Mouse (Mus musculus) intestine, embryonic 15.5 days (tissue): Measurements from ENCODE around the gene Elavl4. TPM values are rescaled to one million over a fixed set of nuclear protein-coding genes. Genes with fewer than 3 reads are reported as not detected.

Source experiments
- ATAC-seq: fragments of 200-750 bp; cut with Nextera tagmentation; 2 replicates; pipeline ENCODE4 v1.8.0; 2017; ENCODE audit warnings: moderate TSS enrichment, moderate library complexity
- H3K27ac ChIP-seq: fragments of 300-500 bp; sonication (generic); 2 replicates; pipeline ENCODE4 v1.5.1; 2015; ENCODE audit warnings: mild to moderate bottlenecking, inconsistent platforms
- H3K27me3 ChIP-seq: fragments of 300-500 bp; sonication (generic); replicated peaks from 2 replicates; pipeline ENCODE4 v1.6.1; 2015; ENCODE audit warnings: inconsistent platforms
- H3K36me3 ChIP-seq: fragments of 300-500 bp; sonication (generic); 2 replicates; pipeline ENCODE4 v1.6.1; 2015; ENCODE audit warnings: inconsistent platforms
- H3K4me1 ChIP-seq: fragments of 300-500 bp; sonication (generic); replicated peaks from 2 replicates; pipeline ENCODE4 v1.6.1; 2015; ENCODE audit warnings: inconsistent platforms
- H3K4me2 ChIP-seq: fragments of 300-500 bp; sonication (generic); replicated peaks from 2 replicates; pipeline ENCODE4 v1.6.1; 2015; ENCODE audit warnings: mild to moderate bottlenecking, inconsistent platforms
- H3K4me3 ChIP-seq: fragments of 300-500 bp; sonication (generic); replicated peaks from 2 replicates; pipeline ENCODE4 v1.5.1; 2015; ENCODE audit warnings: inconsistent platforms
- H3K9ac ChIP-seq: fragments of 300-500 bp; sonication (generic); 2 replicates; pipeline ENCODE4 v1.6.1; 2015; ENCODE audit warnings: inconsistent platforms
- H3K9me3 ChIP-seq: fragments of 300-500 bp; sonication (generic); 2 replicates; pipeline ENCODE4 v1.6.1; 2016; ENCODE audit warnings: inconsistent platforms
- WGBS: fragments of 180-500 bp; shearing (Covaris S2); methylation state at CpG from one replicate; pipeline ENCODE4 v1.1.7; 2015; 5-methylcytosine and 5-hydroxymethylcytosine counted together
- polyA plus RNA-seq: library from polyadenylated mRNA; unstranded; fragments of >200 nt; fragmentation: Nextera tagmentation; extraction: Ambion mirVana; gene quantifications from 2 replicates; pipeline ENCODE4 v1.2.1, GENCODE M21; 2015

Gene Elavl4
- polyA plus RNA-seq, 1 experiment from 2014 or later = 50.0 TPM

DNA sequence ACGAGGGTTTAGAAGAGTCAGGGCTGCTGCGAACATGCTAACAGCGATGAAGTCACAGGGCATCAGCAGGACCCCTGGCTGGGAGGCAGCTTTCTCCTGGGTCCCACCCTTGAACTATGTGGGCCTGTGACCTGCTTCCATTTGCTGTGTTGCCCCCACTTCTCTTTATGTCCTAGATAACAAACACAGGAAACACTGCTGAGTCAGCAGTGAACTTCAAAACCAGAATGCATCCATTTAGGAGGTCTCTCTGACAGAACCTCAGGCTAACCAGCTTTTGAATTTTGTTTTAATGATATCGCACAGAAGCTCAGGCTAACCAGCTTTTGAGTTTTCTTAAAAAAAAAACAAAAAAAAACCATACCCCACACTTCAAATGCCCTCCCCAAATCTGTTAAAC is 96.1 kb downstream of the Elavl4 start:
- Histone ChIP-seq H3K36me3 (no peaks in the 10 kb centered on the region), H3K27ac (no peak overlapping the region), H3K4me2 (no peak overlapping the region), H3K9ac (no peak overlapping the region), H3K9me3 (no peaks in the 10 kb centered on the region), H3K4me1 (no peaks in the 10 kb centered on the region), H3K4me3 (no peak overlapping the region), H3K27me3 (no peaks in the 10 kb centered on the region)
- WGBS = 80% methylated on average over 4 of the region's 4 CpGs
- no peak for ATAC-seq

DNA sequence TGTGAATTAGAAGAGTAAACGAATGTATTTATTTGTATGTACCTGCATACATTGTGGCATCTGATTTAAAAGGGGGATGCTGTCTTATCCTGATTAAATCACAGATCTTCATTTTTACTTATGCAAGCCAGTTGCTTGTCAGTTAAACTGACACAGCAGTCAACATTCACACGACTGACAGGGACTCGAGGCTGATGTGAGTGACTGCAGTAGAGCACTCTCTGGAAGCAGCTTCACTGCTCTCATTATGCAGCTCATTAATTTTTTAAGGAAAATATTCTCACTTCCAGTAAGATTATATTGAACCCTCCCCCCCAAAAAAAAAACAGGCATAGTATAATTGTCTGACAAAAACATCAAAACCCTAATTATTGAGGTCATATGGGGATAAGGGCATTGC is 101.7 kb downstream of the Elavl4 start:
- H3K36me3 ChIP-seq = no peaks in the 10 kb centered on the region
- no peak overlapping the region for H3K27ac ChIP-seq
- no peak for ATAC-seq
- H3K4me3 ChIP-seq = no peak overlapping the region
- no peak overlapping the region for H3K4me2 ChIP-seq
- H3K9me3 ChIP-seq = no peaks in the 10 kb centered on the region
- H3K9ac ChIP-seq = no peak overlapping the region
- no peaks in the 10 kb centered on the region for H3K4me1 ChIP-seq
- WGBS = 86% methylated on average over 3 of the region's 3 CpGs
- no peaks in the 10 kb centered on the region for H3K27me3 ChIP-seq

DNA sequence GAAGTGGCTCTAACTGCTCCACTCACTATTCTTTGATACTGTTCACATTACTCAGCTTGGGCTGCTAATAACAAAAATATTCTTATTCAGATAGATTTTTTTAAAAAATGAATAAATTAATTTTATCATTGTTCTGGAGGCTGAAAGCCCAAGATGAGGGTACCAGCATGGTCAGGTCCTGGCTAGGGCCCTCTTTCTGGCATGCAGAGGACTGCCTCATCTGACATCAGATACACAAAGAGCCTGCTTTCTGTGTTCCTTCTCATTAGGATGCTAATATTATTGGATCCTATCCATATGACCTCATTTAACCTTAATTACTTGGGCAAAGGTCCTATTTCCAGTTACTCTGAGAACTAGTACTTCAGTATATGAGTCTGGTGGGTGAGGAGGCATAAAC is 108.8 kb downstream of the Elavl4 start:
- Histone ChIP-seq H3K27me3 (no peaks in the 10 kb centered on the region), H3K9ac (no peak overlapping the region), H3K4me2 (no peak overlapping the region), H3K4me3 (no peak overlapping the region), H3K36me3 (no peaks in the 10 kb centered on the region), H3K27ac (no peak overlapping the region), H3K4me1 (no peaks in the 10 kb centered on the region), H3K9me3 (no peaks in the 10 kb centered on the region)
- ATAC-seq = no peak

DNA sequence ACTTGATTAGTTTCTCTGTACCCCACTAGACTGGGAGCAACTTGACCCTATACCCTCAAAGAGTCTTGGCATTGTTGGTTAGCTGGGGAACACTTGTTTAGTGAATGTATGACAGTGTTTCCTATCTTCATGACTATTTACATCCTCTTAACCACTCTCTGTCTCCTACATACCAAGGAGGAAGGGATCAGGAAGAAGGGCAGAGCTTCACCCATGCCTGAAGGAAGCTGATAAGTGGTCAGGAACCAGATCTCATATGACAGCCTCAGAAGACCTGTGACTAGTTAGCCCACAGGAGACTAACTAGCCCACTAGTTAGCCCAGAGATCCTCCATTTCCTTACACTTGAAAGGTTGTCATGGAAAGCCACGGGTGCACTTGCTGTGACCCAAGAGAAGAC is 117.2 kb downstream of the Elavl4 start:
- no peaks in the 10 kb centered on the region for H3K4me1 ChIP-seq
- no peak overlapping the region for H3K4me3 ChIP-seq
- WGBS = 86% methylated on average over 1 of the region's 1 CpGs
- ATAC-seq = no peak
- no peak overlapping the region for H3K4me2 ChIP-seq
- no peak overlapping the region for H3K27ac ChIP-seq
- no peak overlapping the region for H3K9ac ChIP-seq
- no peaks in the 10 kb centered on the region for H3K27me3 ChIP-seq
- no peaks in the 10 kb centered on the region for H3K36me3 ChIP-seq
- H3K9me3 ChIP-seq = no peaks in the 10 kb centered on the region

DNA sequence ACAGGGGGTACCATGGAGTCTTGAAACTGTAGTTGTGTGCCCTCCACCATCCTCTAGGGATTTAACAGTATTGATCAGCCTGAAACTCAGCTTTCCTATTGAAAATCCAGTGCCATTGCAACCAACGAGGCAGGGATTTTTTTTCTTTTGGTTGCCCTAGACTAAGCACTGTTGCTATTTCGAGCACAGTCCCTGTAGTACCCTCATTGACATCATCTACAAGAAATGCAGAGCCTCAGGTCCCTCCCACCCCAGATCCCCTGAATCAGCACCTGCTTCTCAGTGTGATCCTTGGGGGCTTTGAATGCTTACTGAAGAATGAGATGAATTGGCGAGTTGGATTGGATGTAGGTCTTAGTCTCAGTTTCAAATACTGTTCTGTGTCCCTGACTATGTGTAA is 119.4 kb downstream of the Elavl4 start:
- no peak for ATAC-seq
- WGBS = 83% methylated on average over 3 of the region's 3 CpGs
- no peak overlapping the region for H3K27ac ChIP-seq
- no peaks in the 10 kb centered on the region for H3K4me1 ChIP-seq
- H3K4me3 ChIP-seq = no peak overlapping the region
- H3K4me2 ChIP-seq = no peak overlapping the region
- H3K9ac ChIP-seq = no peak overlapping the region
- no peaks in the 10 kb centered on the region for H3K27me3 ChIP-seq
- H3K9me3 ChIP-seq = no peaks in the 10 kb centered on the region
- H3K36me3 ChIP-seq = no peaks in the 10 kb centered on the region

DNA sequence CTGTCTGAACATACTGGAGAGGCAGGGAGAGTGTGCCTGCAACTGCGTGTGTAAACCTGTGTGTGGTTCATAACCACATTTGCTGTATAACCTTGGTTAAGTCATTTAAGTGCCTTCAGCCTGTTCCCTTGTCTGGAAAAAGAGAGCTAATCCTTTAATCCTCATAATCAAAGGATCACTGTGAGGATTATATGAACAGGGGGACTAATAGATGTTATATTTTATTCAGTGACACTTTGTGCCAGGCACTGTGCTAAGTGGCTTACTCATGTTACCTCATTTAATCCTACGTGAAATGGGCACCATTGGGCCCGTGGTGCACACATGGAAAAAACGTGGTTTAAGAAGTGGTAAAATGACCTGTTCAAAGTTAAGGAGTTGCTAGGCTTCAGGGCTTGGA is 119.9 kb downstream of the Elavl4 start:
- Histone ChIP-seq H3K4me2 (no peak overlapping the region), H3K9ac (no peak overlapping the region), H3K27ac (no peak overlapping the region), H3K27me3 (no peaks in the 10 kb centered on the region), H3K4me1 (no peaks in the 10 kb centered on the region), H3K36me3 (no peaks in the 10 kb centered on the region), H3K9me3 (no peaks in the 10 kb centered on the region), H3K4me3 (no peak overlapping the region)
- ATAC-seq = no peak
- 84% methylated on average over 4 of the region's 4 CpGs for WGBS

DNA sequence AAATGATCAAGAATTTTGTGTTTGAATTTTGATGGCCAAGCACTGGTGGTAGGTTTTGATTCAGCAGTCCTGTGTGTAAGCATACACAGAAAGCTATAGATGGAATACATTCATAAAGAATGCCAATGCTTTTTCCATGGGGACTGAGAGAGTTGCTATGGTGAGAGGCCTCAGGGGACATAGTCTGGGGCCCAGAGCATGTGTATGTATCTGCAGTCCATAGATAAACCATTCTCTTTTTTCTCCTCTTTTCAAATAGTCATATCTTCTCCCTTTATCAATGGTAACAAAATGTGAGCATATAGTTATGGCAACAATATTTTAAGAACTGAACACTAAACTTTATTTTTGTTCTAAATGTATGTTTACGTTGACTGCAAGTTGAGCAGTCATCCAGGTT is 122.1 kb downstream of the Elavl4 start:
- H3K9me3 ChIP-seq = no peaks in the 10 kb centered on the region
- 90% methylated on average over 1 of the region's 1 CpGs for WGBS
- no peaks in the 10 kb centered on the region for H3K27me3 ChIP-seq
- no peak overlapping the region for H3K27ac ChIP-seq
- H3K4me2 ChIP-seq = no peak overlapping the region
- ATAC-seq = no peak
- H3K4me1 ChIP-seq = no peaks in the 10 kb centered on the region
- H3K36me3 ChIP-seq = no peaks in the 10 kb centered on the region
- no peak overlapping the region for H3K4me3 ChIP-seq
- H3K9ac ChIP-seq = no peak overlapping the region

DNA sequence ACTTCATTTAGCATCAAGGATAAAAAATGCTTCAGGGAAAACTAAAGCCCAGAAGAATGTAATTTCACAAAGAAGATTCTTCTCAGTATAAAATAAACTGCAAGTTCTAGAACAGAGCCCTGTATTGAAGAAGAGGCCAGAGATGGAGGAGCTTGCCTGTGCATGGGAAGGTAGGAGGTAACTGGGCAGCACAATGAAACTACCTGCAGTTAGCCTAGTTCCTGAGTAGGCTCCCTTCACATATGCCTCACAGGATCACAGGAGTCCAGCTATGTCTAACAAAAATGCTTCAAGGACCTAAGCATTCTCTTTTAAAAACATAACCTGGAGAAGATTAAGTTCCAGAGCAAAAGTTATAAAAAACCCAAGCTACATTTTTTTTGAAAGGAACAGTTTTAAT is 122.5 kb downstream of the Elavl4 start:
- Histone ChIP-seq H3K27me3 (no peaks in the 10 kb centered on the region), H3K4me1 (no peaks in the 10 kb centered on the region), H3K27ac (no peak overlapping the region), H3K4me3 (no peak overlapping the region), H3K4me2 (no peak overlapping the region), H3K36me3 (no peaks in the 10 kb centered on the region), H3K9ac (no peak overlapping the region), H3K9me3 (no peaks in the 10 kb centered on the region)
- no peak for ATAC-seq

DNA sequence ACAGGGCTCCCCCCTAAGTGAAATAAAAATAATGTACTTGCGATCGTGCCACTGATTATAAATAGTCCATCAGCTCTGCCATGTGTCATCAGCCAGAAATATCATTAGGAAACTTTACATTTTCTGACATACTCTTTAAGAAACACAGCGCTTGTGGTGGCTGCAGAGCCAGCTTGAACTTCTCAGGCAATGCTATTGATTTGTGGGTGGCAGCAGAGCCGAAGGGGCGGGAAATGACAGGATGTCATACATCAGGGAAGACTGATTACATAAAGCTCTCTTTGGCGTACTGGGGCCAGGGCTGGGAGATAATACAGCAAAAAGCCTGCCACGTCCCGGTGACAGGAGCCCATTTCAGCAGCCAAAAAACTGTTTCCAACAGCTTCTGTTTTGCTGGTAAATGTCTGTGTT is 124.1 kb downstream of the Elavl4 start:
- no peaks in the 10 kb centered on the region for H3K36me3 ChIP-seq
- 32% methylated on average over 8 of the region's 8 CpGs for WGBS
- ATAC-seq = no peak

DNA sequence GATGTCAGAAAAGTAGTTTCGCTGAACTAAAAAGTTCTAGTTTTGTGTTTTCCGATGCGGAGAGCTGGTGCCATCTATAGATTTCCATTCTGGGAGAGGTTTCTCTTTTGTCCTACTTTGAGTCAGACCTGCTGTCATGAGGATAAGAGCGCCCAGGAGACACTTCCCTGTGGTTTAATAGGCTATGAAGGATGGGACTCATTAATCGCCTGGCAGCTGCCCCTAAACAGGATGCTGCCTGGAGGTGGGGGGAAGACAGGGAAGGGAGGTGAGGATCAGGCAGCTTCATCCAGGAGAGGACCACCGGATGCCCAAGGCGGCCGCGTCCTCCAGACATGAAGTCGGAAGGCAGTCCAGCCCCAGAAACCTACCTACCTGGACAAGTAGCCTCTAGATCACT is 126.2 kb downstream of the Elavl4 start:
- Histone ChIP-seq H3K36me3 (no peaks in the 10 kb centered on the region), H3K9me3 (no peaks in the 10 kb centered on the region), H3K9ac (no peak overlapping the region), H3K4me3 (no peak overlapping the region), H3K4me1 (no peaks in the 10 kb centered on the region), H3K4me2 (no peak overlapping the region), H3K27ac (no peak overlapping the region), H3K27me3 (no peaks in the 10 kb centered on the region)
- ATAC-seq = no peak
- WGBS = 63% methylated on average over 10 of the region's 10 CpGs

More for the DNA sequence above, 124.1 kb downstream of the Elavl4 start:
- Histone ChIP-seq H3K27me3 (no peaks in the 10 kb centered on the region), H3K4me2 (no peak overlapping the region), H3K9me3 (no peaks in the 10 kb centered on the region), H3K9ac (no peak overlapping the region), H3K27ac (no peak overlapping the region), H3K4me3 (no peak overlapping the region), H3K4me1 (no peaks in the 10 kb centered on the region)

DNA sequence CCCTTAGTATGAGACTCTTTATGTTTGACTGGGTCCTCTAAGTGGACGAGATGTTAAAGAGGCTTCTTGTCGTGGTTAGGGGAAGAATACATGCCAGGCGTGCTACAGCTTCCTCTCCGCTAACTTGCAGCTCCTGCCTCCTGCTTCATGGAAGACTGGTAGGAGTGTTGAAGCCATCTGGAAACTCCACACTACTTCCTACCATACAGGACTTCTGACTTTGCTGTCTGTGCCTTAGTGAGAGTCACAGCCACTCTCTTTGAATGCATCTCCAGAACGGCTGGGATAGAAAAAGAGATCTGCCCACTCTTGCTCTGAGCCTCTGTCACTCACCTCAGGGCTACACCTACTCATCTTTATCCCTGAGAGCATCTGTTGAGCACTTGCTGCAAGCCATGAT is 132.9 kb downstream of the Elavl4 start:
- 91% methylated on average over 5 of the region's 5 CpGs for WGBS
- no peak for ATAC-seq
- Histone ChIP-seq H3K27ac (no peak overlapping the region), H3K27me3 (no peaks in the 10 kb centered on the region), H3K9ac (no peak overlapping the region), H3K4me3 (no peak overlapping the region), H3K4me2 (no peak overlapping the region), H3K36me3 (no peaks in the 10 kb centered on the region), H3K9me3 (no peaks in the 10 kb centered on the region), H3K4me1 (no peaks in the 10 kb centered on the region)

DNA sequence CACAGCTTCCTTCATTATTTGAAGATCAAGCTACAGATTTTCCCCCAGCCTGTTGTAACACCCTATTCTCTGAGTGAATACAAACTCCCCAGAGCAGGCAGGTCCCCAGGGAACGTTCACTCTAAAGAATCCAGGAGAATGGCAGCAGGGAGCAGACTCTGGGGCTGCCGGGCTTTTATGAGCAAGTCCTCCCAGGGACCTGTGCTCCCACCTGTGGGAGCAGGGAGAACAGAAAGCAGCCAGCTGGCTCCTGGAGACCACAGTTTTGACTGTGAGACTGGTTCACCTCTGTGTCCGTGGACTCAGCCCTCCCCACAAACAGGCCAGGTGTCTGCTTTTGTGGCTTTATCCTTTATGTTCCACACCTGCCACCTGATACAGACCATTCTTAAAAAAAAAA is 134.2 kb downstream of the Elavl4 start:
- Histone ChIP-seq H3K36me3 (no peaks in the 10 kb centered on the region), H3K9ac (no peak overlapping the region), H3K27me3 (no peaks in the 10 kb centered on the region), H3K4me2 (no peak overlapping the region), H3K4me1 (no peaks in the 10 kb centered on the region), H3K9me3 (no peaks in the 10 kb centered on the region), H3K4me3 (no peak overlapping the region), H3K27ac (no peak overlapping the region)
- 59% methylated on average over 3 of the region's 3 CpGs for WGBS
- no peak for ATAC-seq

DNA sequence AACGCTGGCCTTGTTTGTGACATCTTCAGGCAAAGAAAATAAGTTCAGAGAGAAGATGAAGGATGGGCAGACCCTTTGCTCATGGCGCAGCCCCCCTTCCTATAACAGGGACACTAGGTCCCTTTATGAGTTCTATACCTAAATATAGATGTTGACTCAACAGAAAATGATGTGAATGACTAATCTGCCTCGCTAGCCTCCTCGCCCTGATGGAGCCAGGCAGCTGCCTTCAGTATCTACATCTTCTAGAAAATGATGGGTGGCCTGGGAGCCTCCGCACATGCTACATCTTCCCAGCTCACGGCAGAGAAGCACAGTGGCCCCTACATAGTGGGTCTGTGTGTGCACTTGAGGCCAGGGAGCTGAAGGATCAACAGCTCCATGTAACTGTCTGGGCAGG is 137.2 kb downstream of the Elavl4 start:
- Histone ChIP-seq H3K4me3 (no peak overlapping the region), H3K9ac (no peak overlapping the region), H3K9me3 (no peaks in the 10 kb centered on the region), H3K27ac (no peak overlapping the region), H3K4me1 (no peaks in the 10 kb centered on the region), H3K27me3 (no peaks in the 10 kb centered on the region), H3K4me2 (no peak overlapping the region), H3K36me3 (no peaks in the 10 kb centered on the region)
- no peak for ATAC-seq
- 81% methylated on average over 6 of the region's 6 CpGs for WGBS

DNA sequence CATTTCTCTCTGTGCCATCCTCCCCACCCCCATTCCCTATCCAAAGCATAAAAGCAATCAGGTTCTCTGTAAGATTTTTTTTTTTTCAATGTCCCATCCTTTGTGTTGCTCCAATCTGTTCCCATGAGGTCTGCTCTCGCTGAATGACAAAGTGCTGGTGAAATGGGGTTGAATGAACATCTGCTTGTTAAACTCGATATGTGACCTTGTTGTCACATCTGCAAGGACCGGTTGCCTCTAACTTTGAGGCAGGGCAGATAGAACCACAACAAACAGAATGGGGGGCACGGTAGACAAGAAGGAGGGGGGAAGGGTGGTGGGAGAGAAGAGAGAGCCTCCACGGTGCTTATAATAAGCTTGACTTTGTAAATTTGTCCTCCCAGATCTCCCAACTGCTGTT is 138.0 kb downstream of the Elavl4 start:
- WGBS = 44% methylated on average over 5 of the region's 5 CpGs
- ATAC-seq = no peak
- H3K9me3 ChIP-seq = no peaks in the 10 kb centered on the region

More for the DNA sequence above, 138.0 kb downstream of the Elavl4 start:
- Histone ChIP-seq H3K27ac (no peak overlapping the region), H3K9ac (no peak overlapping the region), H3K36me3 (no peaks in the 10 kb centered on the region), H3K4me1 (no peaks in the 10 kb centered on the region), H3K27me3 (no peaks in the 10 kb centered on the region), H3K4me2 (no peak overlapping the region), H3K4me3 (no peak overlapping the region)
